Mouse (Mus musculus): ENCODE measurements around the gene Scarb1.

The Scarb1 gene

GRCm38 (mm10) chr5:125364851-125365429 is 24.0 kb upstream of the Scarb1 start:
- no peak for DNase-seq (ENCODE audit: low spot score in 2 of 2)

GRCm38 (mm10) chr5:125363894-125364293 is 23.0 kb upstream of the Scarb1 start:
- peak in 1 of 2 experiments; percentile 67 for DNase-seq (ENCODE audit: low spot score in 2 of 2)

- no peak for DNase-seq (ENCODE audit: low spot score in 2 of 2)
Measured at GRCm38 (mm10) chr5:125360981-125361510, 20.2 kb upstream of the Scarb1 start.

GRCm38 (mm10) chr5:125360566-125360965 is 19.7 kb upstream of the Scarb1 start:
- DNase-seq (ENCODE audit: low spot score in 2 of 2) = no peak

- DNase-seq (ENCODE audit: low spot score in 2 of 2) = no peak
Measured at GRCm38 (mm10) chr5:125358270-125358608, 17.3 kb upstream of the Scarb1 start.

- DNase-seq (ENCODE audit: low spot score in 2 of 2) = no peak
Measured at GRCm38 (mm10) chr5:125357543-125358269, 16.8 kb upstream of the Scarb1 start.

GRCm38 (mm10) chr5:125355650-125356049 is 14.8 kb upstream of the Scarb1 start:
- no peak for DNase-seq (ENCODE audit: low spot score in 2 of 2)

GRCm38 (mm10) chr5:125354885-125355492 is 14.1 kb upstream of the Scarb1 start:
- DNase-seq (ENCODE audit: low spot score in 2 of 2) = no peak

GRCm38 (mm10) chr5:125352781-125353294 is 11.9 kb upstream of the Scarb1 start:
- no peak for DNase-seq (ENCODE audit: low spot score in 2 of 2)

GRCm38 (mm10) chr5:125351939-125352338 is 11.0 kb upstream of the Scarb1 start:
- DNase-seq (ENCODE audit: low spot score in 2 of 2) = no peak

GRCm38 (mm10) chr5:125351057-125351456 is 10.2 kb upstream of the Scarb1 start:
- no peak for DNase-seq (ENCODE audit: low spot score in 2 of 2)

GRCm38 (mm10) chr5:125349391-125349790 is 8.5 kb upstream of the Scarb1 start:
- no peak for DNase-seq (ENCODE audit: low spot score in 2 of 2)

- no peak for DNase-seq (ENCODE audit: low spot score in 2 of 2)
Measured at GRCm38 (mm10) chr5:125348487-125348886, 7.6 kb upstream of the Scarb1 start.

GRCm38 (mm10) chr5:125348067-125348466 is 7.2 kb upstream of the Scarb1 start:
- no peak for DNase-seq (ENCODE audit: low spot score in 2 of 2)

GRCm38 (mm10) chr5:125344296-125344695 is 3.4 kb upstream of the Scarb1 start:
- DNase-seq (ENCODE audit: low spot score in 2 of 2) = no peak

- no peak for DNase-seq (ENCODE audit: low spot score in 2 of 2)
Measured at GRCm38 (mm10) chr5:125341459-125342090, 681 bp upstream of the Scarb1 start.

GRCm38 (mm10) chr5:125339851-125340531 is 903 bp downstream of the Scarb1 start:
- no peak for DNase-seq (ENCODE audit: low spot score in 2 of 2)

- DNase-seq (ENCODE audit: low spot score in 2 of 2) = no peak
Measured at GRCm38 (mm10) chr5:125339108-125339751, 1.7 kb downstream of the Scarb1 start.

GRCm38 (mm10) chr5:125337526-125337925 is 3.4 kb downstream of the Scarb1 start:
- no peak for DNase-seq (ENCODE audit: low spot score in 2 of 2)

- no peak for DNase-seq (ENCODE audit: low spot score in 2 of 2)
Measured at GRCm38 (mm10) chr5:125337012-125337411, 3.9 kb downstream of the Scarb1 start.

- no peak for DNase-seq (ENCODE audit: low spot score in 2 of 2)
Measured at GRCm38 (mm10) chr5:125333009-125333408, 7.9 kb downstream of the Scarb1 start.
